Mouse (Mus musculus) G1E (cell line): Measurements from ENCODE around the gene Bzw2. TPM values are rescaled to one million over a fixed set of nuclear protein-coding genes. Genes with fewer than 3 reads are reported as not detected.

Source experiments
- ATAC-seq: 2 replicates; pipeline ENCODE4 v1.8.0; 2016; ENCODE audit warnings: mild to moderate bottlenecking; ENCODE audit not compliant: insufficient number of reproducible peaks, poor library complexity, low FRiP score, severe bottlenecking; ENCODE audit errors: extremely low read depth
- DNase-seq: peaks from one replicate; pipeline ENCODE4 v3.0.0; 2012; ENCODE audit warnings: low spot score
- H3K27me3 ChIP-seq: 2 replicates; pipeline ENCODE4 v1.6.1; 2012; ENCODE audit warnings: mild to moderate bottlenecking, low read length, inconsistent platforms; ENCODE audit not compliant: insufficient read depth
- H3K36me3 ChIP-seq: replicated peaks from 2 replicates; pipeline ENCODE3; 2012; ENCODE audit warnings: mild to moderate bottlenecking, inconsistent platforms
- H3K4me1 ChIP-seq: 2 replicates; pipeline ENCODE4 v1.6.1; 2012; ENCODE audit warnings: low read depth, low read length, inconsistent platforms, mixed read lengths; ENCODE audit not compliant: insufficient read depth
- H3K4me3 ChIP-seq: 2 replicates; pipeline ENCODE4 v1.5.1; 2012; ENCODE audit warnings: low read depth, mild to moderate bottlenecking, inconsistent platforms, low read length, moderate library complexity, mixed read lengths
- H3K9me3 ChIP-seq: replicated peaks from 2 replicates; pipeline ENCODE4 v1.6.1; 2012; ENCODE audit warnings: inconsistent platforms
- CTCF ChIP-seq: IDR thresholded peaks from 2 replicates; pipeline ENCODE4 v1.5.1; 2012; ENCODE audit warnings: low read depth, low read length, inconsistent platforms, mixed read lengths
- GATA1 ChIP-seq: IDR thresholded peaks from 2 replicates; pipeline ENCODE4 v1.6.1; 2012; ENCODE audit warnings: borderline replicate concordance, low read length, inconsistent platforms, mixed read lengths
- GATA2 ChIP-seq: IDR thresholded peaks from 2 replicates; pipeline ENCODE4 v1.6.1; 2012; ENCODE audit warnings: low read depth, low read length, inconsistent platforms, borderline replicate concordance
- POLR2AphosphoS5 ChIP-seq: IDR thresholded peaks from 2 replicates; pipeline ENCODE4 v1.6.1; 2012; ENCODE audit warnings: low read depth, low read length, inconsistent platforms; ENCODE audit not compliant: insufficient replicate concordance
- TAL1 ChIP-seq: conservative IDR thresholded peaks from 2 replicates; pipeline ENCODE4 v1.6.1; 2012; ENCODE audit warnings: low read depth, low read length, inconsistent platforms, mixed read lengths
- polyA plus RNA-seq: library from polyadenylated mRNA; stranded (reverse); fragments of >175 nt; gene quantifications from 2 replicates; pipeline ENCODE4 v1.2.3, GENCODE M21; 2012
- total RNA-seq, 2 experiments: library from RNA; stranded (forward) in 1 of 2; stranded (reverse) in 1 of 2; fragments of 200-1000 nt in 1 of 2; fragments of >200 nt in 1 of 2; fragmentation: Nextera tagmentation in 1 of 2; gene quantifications; 2 replicates each; pipeline ENCODE4 v1.2.3; 2014 to 2017

The Bzw2 gene
- total and polyA plus RNA-seq, 3 experiments, result 23.8 to 134 (median 129) TPM

- H3K27me3 ChIP-seq, result no peaks in the 10 kb centered on the region
- no peak overlapping the region for H3K4me3 ChIP-seq
- ATAC-seq (no peak), DNase-seq (no peak)
- TF ChIP-seq CTCF (no peak), GATA2 (no peak), TAL1 (no peak), POLR2AphosphoS5 (no peak), GATA1 (no peak)
- H3K4me1 ChIP-seq, result peaks cover 11% of the 10 kb centered on the region
- peaks cover 86% of the 10 kb centered on the region for H3K36me3 ChIP-seq
- no peaks in the 10 kb centered on the region for H3K9me3 ChIP-seq
Measured at GRCm38 (mm10) chr12:36187081-36187480, 29.2 kb upstream of the Bzw2 start.

GRCm38 (mm10) chr12:36182570-36182969 is 24.7 kb upstream of the Bzw2 start:
- ATAC-seq (no peak), DNase-seq (no peak)
- Histone ChIP-seq H3K9me3 (no peaks in the 10 kb centered on the region), H3K4me3 (no peak overlapping the region), H3K27me3 (no peaks in the 10 kb centered on the region), H3K4me1 (no peaks in the 10 kb centered on the region), H3K36me3 (peaks cover 74% of the 10 kb centered on the region)
- no peak for TF ChIP-seq POLR2AphosphoS5
- TF ChIP-seq TAL1, result no peak
- TF ChIP-seq GATA1, result no peak
- no peak for TF ChIP-seq GATA2
- TF ChIP-seq CTCF, result no peak

GRCm38 (mm10) chr12:36177227-36177626 is 19.3 kb upstream of the Bzw2 start:
- Histone ChIP-seq H3K4me3 (no peak overlapping the region), H3K4me1 (no peaks in the 10 kb centered on the region), H3K36me3 (peaks cover 73% of the 10 kb centered on the region), H3K27me3 (no peaks in the 10 kb centered on the region), H3K9me3 (no peaks in the 10 kb centered on the region)
- TF ChIP-seq CTCF (no peak), GATA2 (no peak), TAL1 (no peak), POLR2AphosphoS5 (no peak), GATA1 (no peak)
- DNase-seq (no peak), ATAC-seq (no peak)

GRCm38 (mm10) chr12:36165299-36165698 is 7.4 kb upstream of the Bzw2 start:
- H3K27me3 ChIP-seq, result no peaks in the 10 kb centered on the region
- H3K4me1 ChIP-seq, result peaks cover 11% of the 10 kb centered on the region; the same call in 1 of the 2 replicates
- no peak overlapping the region for H3K4me3 ChIP-seq
- H3K36me3 ChIP-seq, result peaks cover 64% of the 10 kb centered on the region
- no peaks in the 10 kb centered on the region for H3K9me3 ChIP-seq
- ATAC-seq (no peak), DNase-seq (no peak)
- TF ChIP-seq CTCF (no peak), GATA2 (no peak), TAL1 (no peak), POLR2AphosphoS5 (no peak), GATA1 (no peak)

GRCm38 (mm10) chr12:36164126-36164791 is 6.4 kb upstream of the Bzw2 start:
- H3K4me1 ChIP-seq, result peaks cover 16% of the 10 kb centered on the region
- H3K27me3 ChIP-seq, result no peaks in the 10 kb centered on the region
- peaks cover 61% of the 10 kb centered on the region for H3K36me3 ChIP-seq
- no peak overlapping the region for H3K4me3 ChIP-seq
- H3K9me3 ChIP-seq, result no peaks in the 10 kb centered on the region
- DNase-seq (no peak), ATAC-seq (no peak)
- no peak for TF ChIP-seq TAL1
- no peak for TF ChIP-seq GATA1
- TF ChIP-seq CTCF, result no peak
- TF ChIP-seq POLR2AphosphoS5, result no peak
- TF ChIP-seq GATA2, result no peak

- Histone ChIP-seq H3K4me3 (peak overlapping the region; percentile 97), H3K36me3 (peaks cover 34% of the 10 kb centered on the region), H3K9me3 (no peaks in the 10 kb centered on the region), H3K27me3 (no peaks in the 10 kb centered on the region), H3K4me1 (peaks cover 51% of the 10 kb centered on the region)
- DNase-seq (peak; percentile 41), ATAC-seq (peak; percentile 11)
- TF ChIP-seq TAL1 (no peak), POLR2AphosphoS5 (no peak), CTCF (no peak), GATA2 (no peak), GATA1 (no peak)
Measured at GRCm38 (mm10) chr12:36157304-36157637, 609 bp downstream of the Bzw2 start.
